Mouse (Mus musculus) MEL (cell line): ENCODE results near the gene Faap100. TPM values are rescaled to one million over a fixed set of nuclear protein-coding genes. Genes with fewer than 3 reads are reported as not detected.
A peak's percentile ranks its signal among the peaks of the same experiment; 100 is the strongest.

Experiments
- DNase-seq: peaks from one replicate; pipeline ENCODE4 v3.0.0; 2011; ENCODE audit warnings: low read depth, low spot score
- H3K27ac ChIP-seq: 2 replicates; pipeline ENCODE4 v1.5.1; 2012; ENCODE audit warnings: low read depth, mild to moderate bottlenecking, control low read depth, low read length, moderate library complexity; ENCODE audit not compliant: control insufficient read depth
- H3K27me3 ChIP-seq, 2 experiments: fragments of 150-350 bp in 1 of 2; sonication (generic) in 1 of 2; 2 replicates each; pipeline ENCODE4 v1.6.1; 2012; ENCODE audit warnings: low read length in 2 of 2, mild to moderate bottlenecking in 2 of 2, improper control_type of control experiment in 1 of 2, moderate library complexity in 1 of 2; ENCODE audit not compliant: insufficient read depth in 2 of 2, control insufficient read depth in 1 of 2
- H3K36me3 ChIP-seq, 2 experiments: 2 replicates each; pipeline ENCODE4 v1.6.1; 2012 to 2014; ENCODE audit warnings: low read length in 2 of 2, improper control_type of control experiment in 1 of 2, inconsistent platforms in 1 of 2, mild to moderate bottlenecking in 1 of 2; ENCODE audit not compliant: insufficient read depth in 2 of 2, control insufficient read depth in 1 of 2
- H3K4me1 ChIP-seq, 2 experiments: fragments of 150-350 bp in 1 of 2; sonication (generic) in 1 of 2; 2 replicates each; pipeline ENCODE4 v1.6.1; 2012; ENCODE audit warnings: low read length in 2 of 2, improper control_type of control experiment in 1 of 2, mild to moderate bottlenecking in 1 of 2; ENCODE audit not compliant: insufficient read depth in 2 of 2, control insufficient read depth in 1 of 2
- H3K4me3 ChIP-seq, 2 experiments: fragments of 150-350 bp in 1 of 2; sonication (generic) in 1 of 2; 2 replicates each; pipeline ENCODE4 v1.5.1; 2012; ENCODE audit warnings: low read depth in 2 of 2, low read length in 2 of 2, mild to moderate bottlenecking in 2 of 2, moderate library complexity in 2 of 2, control low read depth in 1 of 2, improper control_type of control experiment in 1 of 2; ENCODE audit not compliant: control insufficient read depth in 1 of 2, insufficient read depth in 1 of 2
- H3K79me2 ChIP-seq: 2 replicates; pipeline ENCODE4 v1.6.1; 2012; ENCODE audit warnings: mild to moderate bottlenecking, low read length, moderate library complexity; ENCODE audit not compliant: control insufficient read depth, poor library complexity, insufficient read depth
- H3K9ac ChIP-seq: 2 replicates; pipeline ENCODE4 v1.6.1; 2012; ENCODE audit warnings: low read depth, mild to moderate bottlenecking, control low read depth, low read length, moderate library complexity; ENCODE audit not compliant: control insufficient read depth, poor library complexity, severe bottlenecking
- H3K9me3 ChIP-seq: fragments of 150-350 bp; sonication (generic); replicated peaks from 2 replicates; pipeline ENCODE4 v1.6.1; 2012; ENCODE audit warnings: mild to moderate bottlenecking, low read length, improper control_type of control experiment, moderate library complexity; ENCODE audit not compliant: insufficient read depth
- BHLHE40 ChIP-seq: IDR thresholded peaks from 2 replicates; pipeline ENCODE4 v1.6.1; 2012; ENCODE audit warnings: low read depth, mild to moderate bottlenecking, inconsistent platforms, low read length, improper control_type of control experiment, borderline replicate concordance
- CHD1 ChIP-seq: IDR thresholded peaks from 2 replicates; pipeline ENCODE4 v1.6.1; 2012; ENCODE audit warnings: low read depth, mild to moderate bottlenecking, inconsistent platforms, low read length, improper control_type of control experiment
- CHD2 ChIP-seq: IDR thresholded peaks from 2 replicates; pipeline ENCODE4 v1.6.1; 2011; ENCODE audit warnings: low read length, improper control_type of control experiment
- CTCF ChIP-seq, 3 experiments: IDR thresholded peaks in 2 of 3; conservative IDR thresholded peaks in 1 of 3; 2 replicates each; pipeline ENCODE4 v1.5.1; 2011 to 2012; ENCODE audit warnings: low read length in 3 of 3, low read depth in 2 of 3, mild to moderate bottlenecking in 2 of 3, improper control_type of control experiment in 1 of 3, inconsistent platforms in 1 of 3, mixed read lengths in 1 of 3, moderate library complexity in 1 of 3; ENCODE audit not compliant: control insufficient read depth in 1 of 3, insufficient read depth in 1 of 3, poor library complexity in 1 of 3, severe bottlenecking in 1 of 3
- E2F4 ChIP-seq: IDR thresholded peaks from 2 replicates; pipeline ENCODE4 v1.6.1; 2011; ENCODE audit warnings: low read depth, low read length, improper control_type of control experiment, borderline replicate concordance
- ELF1 ChIP-seq: IDR thresholded peaks from 2 replicates; pipeline ENCODE4 v1.6.1; 2014; ENCODE audit warnings: low read depth, mild to moderate bottlenecking, inconsistent platforms, low read length, improper control_type of control experiment, moderate library complexity
- ETS1 ChIP-seq: IDR thresholded peaks from 2 replicates; pipeline ENCODE4 v1.6.1; 2012; ENCODE audit warnings: low read depth, mild to moderate bottlenecking, inconsistent platforms, low read length, improper control_type of control experiment, moderate library complexity
- GATA1 ChIP-seq: IDR thresholded peaks from 2 replicates; pipeline ENCODE4 v1.6.1; 2011; ENCODE audit warnings: low read depth, low read length, improper control_type of control experiment
- HCFC1 ChIP-seq: IDR thresholded peaks from 2 replicates; pipeline ENCODE4 v1.6.1; 2012; ENCODE audit warnings: low read depth, mild to moderate bottlenecking, inconsistent platforms, low read length, improper control_type of control experiment, moderate library complexity
- JUND ChIP-seq: IDR thresholded peaks from 2 replicates; pipeline ENCODE4 v1.6.1; 2011; ENCODE audit warnings: low read depth, mild to moderate bottlenecking, improper control_type of control experiment, low read length
- KAT2A ChIP-seq: conservative IDR thresholded peaks from 2 replicates; pipeline ENCODE4 v1.6.1; 2012; ENCODE audit warnings: low read depth, low read length, improper control_type of control experiment, inconsistent platforms
- MAFK ChIP-seq: IDR thresholded peaks from 2 replicates; pipeline ENCODE4 v1.6.1; 2011; ENCODE audit warnings: low read depth, mild to moderate bottlenecking, low read length, improper control_type of control experiment, borderline replicate concordance
- MAX ChIP-seq: IDR thresholded peaks from 2 replicates; pipeline ENCODE4 v1.6.1; 2011; ENCODE audit warnings: low read length, improper control_type of control experiment
- MAZ ChIP-seq: IDR thresholded peaks from 2 replicates; pipeline ENCODE4 v1.6.1; 2012; ENCODE audit warnings: low read depth, mild to moderate bottlenecking, inconsistent platforms, low read length, improper control_type of control experiment
- MXI1 ChIP-seq: IDR thresholded peaks from 2 replicates; pipeline ENCODE4 v1.6.1; 2011; ENCODE audit warnings: mild to moderate bottlenecking, low read depth, low read length, improper control_type of control experiment
- MYB ChIP-seq: IDR thresholded peaks from 2 replicates; pipeline ENCODE4 v1.6.1; 2011; ENCODE audit warnings: mild to moderate bottlenecking, low read depth, low read length, improper control_type of control experiment
- MYC ChIP-seq: IDR thresholded peaks from 2 replicates; pipeline ENCODE4 v1.6.1; 2011; ENCODE audit warnings: low read depth, mild to moderate bottlenecking, low read length, improper control_type of control experiment, moderate library complexity
- NELFE ChIP-seq: IDR thresholded peaks from 2 replicates; pipeline ENCODE4 v1.6.1; 2011; ENCODE audit warnings: low read depth, low read length, improper control_type of control experiment
- NRF1 ChIP-seq: IDR thresholded peaks from 2 replicates; pipeline ENCODE4 v1.6.1; 2014; ENCODE audit warnings: low read depth, mild to moderate bottlenecking, inconsistent platforms, low read length, improper control_type of control experiment, moderate library complexity; ENCODE audit not compliant: poor library complexity, insufficient read depth, severe bottlenecking
- POLR2AphosphoS2 ChIP-seq: IDR thresholded peaks from 2 replicates; pipeline ENCODE4 v1.6.1; 2011; ENCODE audit warnings: low read length, improper control_type of control experiment
- POLR2AphosphoS5 ChIP-seq: IDR thresholded peaks from 2 replicates; pipeline ENCODE4 v1.6.1; 2012; ENCODE audit warnings: low read depth, borderline replicate concordance, mild to moderate bottlenecking, inconsistent platforms, low read length, moderate library complexity, mixed read lengths
- RAD21 ChIP-seq: IDR thresholded peaks from 2 replicates; pipeline ENCODE4 v1.6.1; 2011; ENCODE audit warnings: mild to moderate bottlenecking, low read depth, low read length, improper control_type of control experiment
- RCOR1 ChIP-seq: IDR thresholded peaks from 2 replicates; pipeline ENCODE4 v1.6.1; 2012; ENCODE audit warnings: low read depth, mild to moderate bottlenecking, inconsistent platforms, low read length, improper control_type of control experiment
- SIN3A ChIP-seq: IDR thresholded peaks from 2 replicates; pipeline ENCODE4 v1.6.1; 2012; ENCODE audit warnings: low read length, improper control_type of control experiment, inconsistent platforms
- SMC3 ChIP-seq: IDR thresholded peaks from 2 replicates; pipeline ENCODE4 v1.6.1; 2011; ENCODE audit warnings: low read depth, low read length, improper control_type of control experiment
- TAL1 ChIP-seq: IDR thresholded peaks from 2 replicates; pipeline ENCODE4 v1.6.1; 2012; ENCODE audit warnings: mild to moderate bottlenecking, inconsistent platforms, low read length, moderate library complexity, mixed read lengths
- TBP ChIP-seq: IDR thresholded peaks from 2 replicates; pipeline ENCODE4 v1.8.0; 2011; ENCODE audit warnings: low read depth, low read length, improper control_type of control experiment
- TCF12 ChIP-seq: IDR thresholded peaks from 2 replicates; pipeline ENCODE4 v1.6.1; 2014; ENCODE audit warnings: low read depth, mild to moderate bottlenecking, inconsistent platforms, low read length, improper control_type of control experiment, moderate library complexity
- UBTF ChIP-seq: IDR thresholded peaks from 2 replicates; pipeline ENCODE4 v1.6.1; 2012; ENCODE audit warnings: low read depth, mild to moderate bottlenecking, inconsistent platforms, low read length, improper control_type of control experiment, moderate library complexity, borderline replicate concordance; ENCODE audit not compliant: insufficient read depth
- USF2 ChIP-seq, 2 experiments: IDR thresholded peaks; 2 replicates each; pipeline ENCODE4 v1.6.1; 2011 to 2012; ENCODE audit warnings: improper control_type of control experiment in 2 of 2, low read length in 2 of 2, borderline replicate concordance in 1 of 2, inconsistent platforms in 1 of 2, low read depth in 1 of 2, mild to moderate bottlenecking in 1 of 2; ENCODE audit not compliant: insufficient read depth in 1 of 2
- ZC3H11A ChIP-seq: IDR thresholded peaks from 2 replicates; pipeline ENCODE4 v1.6.1; 2012; ENCODE audit warnings: low read depth, mild to moderate bottlenecking, inconsistent platforms, low read length, improper control_type of control experiment
- ZKSCAN1 ChIP-seq: IDR thresholded peaks from 2 replicates; pipeline ENCODE4 v1.6.1; 2012; ENCODE audit warnings: low read depth, mild to moderate bottlenecking, inconsistent platforms, low read length, improper control_type of control experiment, moderate library complexity
- ZMIZ1 ChIP-seq: IDR thresholded peaks from 2 replicates; pipeline ENCODE4 v1.6.1; 2012; ENCODE audit warnings: low read depth, mild to moderate bottlenecking, inconsistent platforms, low read length, improper control_type of control experiment, moderate library complexity
- ZNF384 ChIP-seq: IDR thresholded peaks from 2 replicates; pipeline ENCODE4 v1.6.1; 2012; ENCODE audit warnings: low read depth, mild to moderate bottlenecking, inconsistent platforms, low read length, improper control_type of control experiment
- polyA plus RNA-seq, 2 experiments: library from polyadenylated mRNA; stranded (reverse) in 1 of 2; unstranded in 1 of 2; fragments of >175 nt in 1 of 2; fragments of >200 nt in 1 of 2; gene quantifications; 2 replicates each; pipeline versions ENCODE4 v1.2.1 to v1.2.4; 2012; ENCODE audit warnings: low replicate concordance in 2 of 2, low read depth in 1 of 2; ENCODE audit not compliant: insufficient read length in 2 of 2, insufficient read depth in 1 of 2, missing spikeins in 1 of 2
- total RNA-seq: library from RNA; depleted of rRNA; stranded (reverse); fragments of 300-350 nt; gene quantifications from 2 replicates; pipeline ENCODE4 v1.2.3, GENCODE M21; 2012; rRNA removed

The Faap100 gene
- 34.9 and 45.7 TPM in 2 replicates for total RNA-seq
- polyA plus RNA-seq = 10 to 100 TPM in 1 of 2 experiments, not detected in 1; 27.1 TPM

- Histone ChIP-seq H3K4me3 (peak within 1 kb of the TSS; percentile 79 to 80), H3K79me2 (peaks cover 11% of the 10 kb centered on the region), H3K9ac (peak within 1 kb of the TSS; percentile 85), H3K4me1 (peaks cover 5 to 11% of the 10 kb centered on the region in 2 experiments; a peak in 3 of 4 replicates), H3K27me3 (no peaks in the 10 kb centered on the region), H3K27ac (peak within 1 kb of the TSS; percentile 15), H3K36me3 (peaks cover 0 to 4% of the 10 kb centered on the region in 2 experiments; a peak in 2 of 4 replicates), H3K9me3 (no peaks in the 10 kb centered on the region)
- DNase-seq = peak; percentile 99
- peak; percentile 91 for TF ChIP-seq HCFC1
- peak; percentile 93 for TF ChIP-seq NELFE
- no peak for TF ChIP-seq TAL1
- TF ChIP-seq ZKSCAN1 = peak; percentile 72; the same call in 1 of the 2 replicates
- peak; percentile 97 for TF ChIP-seq POLR2AphosphoS2
- TF ChIP-seq E2F4 = peak; percentile 83
- peak in 2 of 3 experiments; percentile 65 to 72; a peak in 5 of 6 replicates for TF ChIP-seq CTCF (IDR thresholded peaks at IDR 0.05 in 2 of 3, conservative IDR thresholded peaks at IDR 0.05 in 1 of 3; ENCODE audit: control insufficient read depth in 1 of 3, insufficient read depth in 1 of 3, low read depth in 2 of 3, low read length in 3 of 3, poor library complexity in 1 of 3, severe bottlenecking in 1 of 3)
- peak; percentile 67 for TF ChIP-seq TCF12
- peak; percentile 82 for TF ChIP-seq MAZ
- TF ChIP-seq ETS1 = peak; percentile 47; the same call in 1 of the 2 replicates
- peak; percentile 20 for TF ChIP-seq RAD21
- peak; percentile 35; the same call in 1 of the 2 replicates for TF ChIP-seq RCOR1
- no peak for TF ChIP-seq POLR2AphosphoS5
- TF ChIP-seq SIN3A = peak; percentile 97
- TF ChIP-seq USF2 (IDR thresholded peaks at IDR 0.05; ENCODE audit: borderline replicate concordance in 1 of 2, insufficient read depth in 1 of 2, low read depth in 1 of 2, low read length in 2 of 2) = no peak
- 0 out of 2 replicates have a peak, but pooled peaks have one; percentile 12 for TF ChIP-seq CHD2
- TF ChIP-seq ZNF384 = peak; percentile 47; the same call in 1 of the 2 replicates
- TF ChIP-seq UBTF = no peak
- TF ChIP-seq MYC = peak; percentile 85
- TF ChIP-seq JUND = no peak
- TF ChIP-seq MAFK = no peak
- peak; percentile 29; the same call in 1 of the 2 replicates for TF ChIP-seq MYB
- peak; percentile 97 for TF ChIP-seq MXI1
- no peak; the same call in 1 of the 2 replicates for TF ChIP-seq BHLHE40
- peak; percentile 84 for TF ChIP-seq MAX
- 0 out of 2 replicates have a peak, but pooled peaks have one; percentile 41 for TF ChIP-seq NRF1
- peak; percentile 48 for TF ChIP-seq SMC3
- TF ChIP-seq TBP = peak; percentile 76
- 0 out of 2 replicates have a peak, but pooled peaks have one; percentile 21 for TF ChIP-seq ZC3H11A
- peak; percentile 81 for TF ChIP-seq ZMIZ1
- TF ChIP-seq KAT2A = peak; percentile 90
- no peak for TF ChIP-seq CHD1
- peak; percentile 71; the same call in 1 of the 2 replicates for TF ChIP-seq ELF1
- TF ChIP-seq GATA1 = no peak
These were observed at the start of gene Faap100 for GRCm38 (mm10) chr11:120378611-120379540. TSS of gene Faap100 (minus strand) at chr11:120378764.
